Mouse (Mus musculus): Measurements from ENCODE around the gene Rfc4. TPM values are rescaled to one million over a fixed set of nuclear protein-coding genes. Genes with fewer than 3 reads are reported as not detected.
"Not testable (repeated sequence)": the region's sequence is repeated elsewhere in the genome, so short reads cannot be mapped to it uniquely, and the experiment has no call there.

Rfc4 gene
- total RNA-seq, 4 experiments from 2014 or later: 7.1 to 10.8 (median 9.2) TPM

DNA sequence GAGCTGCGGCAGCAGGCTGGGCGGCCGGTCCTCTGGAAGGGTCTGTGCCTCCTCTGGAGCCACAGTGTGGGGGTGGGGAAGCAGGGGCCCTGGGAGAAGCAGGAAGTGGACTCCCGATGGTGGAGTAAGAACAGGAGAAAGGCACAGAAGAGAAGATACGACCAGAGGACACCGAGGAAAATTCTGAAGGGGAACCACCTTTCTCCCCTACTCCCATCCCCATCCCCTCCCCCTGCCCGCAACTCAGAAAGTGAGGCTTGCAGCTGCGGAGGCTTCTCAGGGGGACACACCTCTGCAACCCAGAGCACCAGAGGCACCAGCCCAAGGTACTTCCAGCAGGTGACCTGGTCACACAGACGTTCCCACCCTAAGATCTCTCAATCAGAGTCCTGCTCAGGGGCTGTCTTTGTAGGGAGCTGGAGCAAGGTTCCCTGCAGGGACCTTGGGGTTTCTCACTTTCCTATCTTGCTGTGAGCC, 27.4 kb downstream of the Rfc4 start:
- DNase-seq: no peak

DNA sequence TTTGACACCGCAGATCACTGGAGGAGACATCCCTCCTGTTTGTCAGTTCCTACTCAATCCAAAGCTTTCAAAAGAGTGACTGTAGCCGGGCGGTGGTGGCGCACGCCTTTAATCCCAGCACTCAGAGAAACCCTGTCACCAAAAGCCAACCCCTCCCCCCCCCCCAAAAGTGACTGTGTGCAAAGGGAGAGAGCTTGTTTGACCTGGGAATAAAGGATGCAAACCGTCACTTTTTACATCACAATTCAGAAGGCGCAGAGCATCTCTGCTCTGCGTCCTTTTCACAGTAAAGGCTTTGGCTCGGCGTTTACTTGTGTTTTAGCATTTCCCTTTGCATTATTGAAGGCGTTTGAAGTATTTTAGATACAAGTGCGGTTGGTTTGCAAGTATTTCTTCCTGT, 27.9 kb downstream of the Rfc4 start:
- DNase-seq: no peak

DNA sequence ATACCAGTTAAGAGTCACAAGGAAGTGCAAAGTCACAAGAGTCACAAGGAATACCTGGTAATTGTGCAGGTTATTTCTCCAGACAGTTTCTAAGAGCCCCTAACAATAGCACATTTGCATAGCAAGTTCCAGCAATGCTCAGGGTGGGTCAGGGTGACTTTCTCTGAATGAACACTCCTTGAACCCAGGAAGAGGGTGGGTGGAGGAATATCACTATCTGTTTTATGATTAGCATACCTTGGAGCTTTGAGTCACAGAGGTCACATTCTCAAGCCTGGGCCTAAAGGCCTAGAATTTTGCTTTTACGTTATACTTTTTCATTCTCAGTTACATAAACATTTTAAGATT, 29.5 kb downstream of the Rfc4 start:
- not testable (repeated sequence) for DNase-seq

DNA sequence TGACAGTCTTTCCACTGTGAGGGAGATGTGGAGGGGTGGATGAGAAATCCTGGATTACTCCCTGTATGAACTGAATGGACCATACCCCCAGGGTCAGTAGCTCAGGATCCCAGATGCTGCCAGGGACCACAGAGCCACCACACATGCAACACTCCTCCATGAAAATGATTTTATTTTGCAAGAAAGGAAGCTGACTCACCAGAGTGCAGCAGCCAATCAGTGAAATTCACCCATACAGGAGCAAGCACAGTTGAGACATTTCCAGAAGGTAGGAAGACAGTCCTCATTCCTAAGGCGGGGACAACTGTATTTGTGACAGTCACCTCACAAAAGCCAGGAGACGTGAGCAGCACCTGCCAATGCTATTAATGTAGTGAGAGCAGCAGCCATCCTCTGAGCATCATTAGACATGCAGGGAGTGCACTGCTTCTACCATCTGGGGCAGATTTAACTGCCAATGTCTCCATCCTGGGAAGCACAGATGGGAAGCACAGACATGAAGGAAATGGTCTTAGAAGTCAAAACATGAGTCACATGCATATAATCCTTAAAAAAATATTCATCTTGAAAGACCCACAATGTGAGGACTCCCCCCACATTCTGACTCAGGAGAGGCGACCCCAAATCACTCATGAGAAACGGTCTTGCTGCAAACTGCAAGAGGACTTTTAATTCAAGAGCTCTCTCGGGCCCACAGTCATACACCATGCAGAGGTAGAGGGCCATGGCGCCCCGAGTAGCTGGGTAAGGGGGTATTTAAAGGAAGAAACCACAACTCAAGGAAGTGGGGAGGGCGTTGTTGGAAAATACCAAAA, 30.0 kb downstream of the Rfc4 start:
- not testable (repeated sequence) for DNase-seq

DNA sequence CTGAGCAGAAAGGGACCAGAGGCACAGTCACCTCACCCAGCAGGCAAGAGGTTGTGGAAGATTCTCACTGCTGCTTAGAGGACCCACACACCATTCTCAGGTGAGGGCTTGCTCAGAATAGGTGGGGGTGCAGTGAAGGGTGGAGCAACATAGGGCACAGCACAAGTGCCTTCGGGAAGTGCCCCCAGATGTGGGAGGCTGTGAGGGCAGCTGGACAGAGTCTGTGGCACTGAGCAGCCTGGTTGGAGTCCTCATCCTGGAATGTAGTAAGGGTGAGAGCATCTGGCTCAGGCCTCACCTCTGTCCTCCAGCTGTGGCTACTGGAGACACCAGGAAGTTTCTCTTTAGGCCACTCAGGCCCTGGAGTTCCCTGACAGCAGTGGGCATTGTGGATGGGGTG, 30.7 kb downstream of the Rfc4 start:
- not testable (repeated sequence) for DNase-seq

DNA sequence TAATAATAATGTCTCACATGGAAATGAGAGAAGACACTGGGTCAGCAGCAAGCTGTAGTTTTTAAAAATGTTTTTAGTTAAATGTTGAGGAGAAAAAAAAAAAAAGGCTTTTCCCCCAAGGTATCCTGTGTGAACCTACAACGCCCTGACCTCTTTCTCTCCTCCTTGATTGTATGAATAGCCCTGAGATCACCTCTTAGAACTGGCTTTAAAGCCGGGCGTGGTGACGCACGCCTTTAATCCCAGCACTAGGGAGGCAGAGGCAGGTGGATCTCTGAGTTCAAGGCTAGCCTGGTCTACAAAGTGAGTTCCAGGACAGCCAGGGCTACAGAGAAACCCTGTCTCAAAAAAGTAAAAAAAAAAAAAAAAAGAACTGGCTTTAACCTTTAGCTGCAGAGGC, 32.0 kb downstream of the Rfc4 start:
- not testable (repeated sequence) for DNase-seq

DNA sequence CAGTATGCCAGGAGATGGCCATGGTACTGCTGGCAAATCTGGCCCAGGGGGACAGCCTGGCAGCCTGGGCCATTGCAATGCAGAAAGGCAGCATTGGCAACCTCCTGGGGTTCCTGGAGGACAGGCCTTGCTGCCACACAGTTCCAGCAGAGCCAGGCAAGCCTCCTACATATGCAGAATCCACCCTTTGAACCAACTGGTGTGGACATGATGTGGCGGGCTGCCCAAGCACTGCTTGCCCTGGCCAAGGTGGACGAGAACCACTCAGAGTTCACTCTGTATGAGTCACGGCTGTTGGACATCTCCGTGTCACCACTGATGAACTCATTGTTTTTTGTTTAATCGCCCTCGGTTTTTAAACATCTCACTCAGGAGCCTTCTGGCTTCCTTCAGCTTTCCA, 33.4 kb downstream of the Rfc4 start:
- no peak for DNase-seq

DNA sequence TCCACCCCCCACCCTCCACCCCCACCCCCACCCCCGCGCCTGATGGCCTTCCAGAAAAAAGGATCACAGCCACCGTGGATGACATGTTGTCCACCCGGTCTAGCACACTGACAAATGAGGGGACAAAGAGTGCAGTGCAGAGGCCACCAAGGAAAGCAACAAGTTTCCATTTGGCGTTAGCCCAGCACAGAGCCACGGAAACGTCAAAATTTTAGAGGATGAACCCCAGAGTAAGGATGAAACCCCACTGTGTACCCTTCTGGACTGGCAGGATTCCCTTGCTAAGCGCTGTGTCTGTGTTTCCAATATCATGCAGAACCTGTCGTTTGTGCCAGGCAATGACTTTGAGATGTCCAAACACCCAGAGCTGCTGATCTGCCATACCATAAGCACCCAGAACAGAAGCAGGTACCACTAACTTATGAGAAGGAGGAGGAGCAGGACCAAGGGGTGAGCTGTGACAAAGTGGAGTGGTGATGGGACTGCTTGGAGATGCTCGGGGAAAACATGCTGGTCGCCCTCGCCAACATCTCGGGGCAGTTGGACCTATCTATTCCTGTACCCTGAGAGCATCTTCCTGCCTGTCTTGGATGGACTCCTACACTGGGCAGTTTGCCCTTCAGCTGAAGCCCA, 34.1 kb downstream of the Rfc4 start:
- no peak for DNase-seq

DNA sequence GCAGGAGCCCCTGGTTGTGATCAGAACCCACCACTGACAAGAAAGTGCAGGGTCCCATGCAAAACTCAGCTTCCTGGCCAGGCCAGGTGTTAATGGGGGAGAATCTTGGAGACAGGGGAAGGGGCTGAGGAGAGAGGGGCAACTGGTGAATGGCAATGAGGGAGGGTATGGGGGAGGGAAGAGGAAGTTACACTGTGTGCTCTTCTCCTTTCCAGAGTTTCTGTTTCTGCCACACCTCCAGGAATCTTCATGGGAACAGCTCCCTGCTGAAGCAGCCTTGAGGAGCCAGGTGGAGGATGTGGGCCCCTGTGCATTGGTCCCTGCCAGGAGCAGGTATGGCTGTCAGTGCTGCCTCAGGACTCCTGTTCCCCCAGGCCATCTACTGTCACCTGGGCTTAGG, 36.2 kb downstream of the Rfc4 start:
- DNase-seq: not testable (repeated sequence)

DNA sequence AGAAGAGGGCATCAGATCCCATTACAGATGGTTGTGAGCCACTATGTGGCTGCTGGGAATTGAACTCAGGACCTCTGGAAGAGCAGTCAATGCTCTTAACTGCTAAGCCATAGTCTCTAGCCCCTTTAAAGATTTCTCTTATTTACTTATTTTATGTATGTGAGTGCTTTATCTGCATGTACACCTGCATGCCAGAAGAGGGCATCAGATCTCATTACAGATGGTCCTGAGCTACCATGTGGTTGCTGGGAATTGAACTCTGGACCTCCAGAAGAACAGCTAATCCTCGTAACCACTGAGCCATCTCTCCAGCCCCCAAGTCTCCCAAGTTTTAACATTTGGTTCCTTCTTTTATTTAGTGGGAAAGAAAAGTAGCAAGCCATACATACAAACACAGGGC, 39.0 kb downstream of the Rfc4 start:
- DNase-seq: not testable (repeated sequence)

DNA sequence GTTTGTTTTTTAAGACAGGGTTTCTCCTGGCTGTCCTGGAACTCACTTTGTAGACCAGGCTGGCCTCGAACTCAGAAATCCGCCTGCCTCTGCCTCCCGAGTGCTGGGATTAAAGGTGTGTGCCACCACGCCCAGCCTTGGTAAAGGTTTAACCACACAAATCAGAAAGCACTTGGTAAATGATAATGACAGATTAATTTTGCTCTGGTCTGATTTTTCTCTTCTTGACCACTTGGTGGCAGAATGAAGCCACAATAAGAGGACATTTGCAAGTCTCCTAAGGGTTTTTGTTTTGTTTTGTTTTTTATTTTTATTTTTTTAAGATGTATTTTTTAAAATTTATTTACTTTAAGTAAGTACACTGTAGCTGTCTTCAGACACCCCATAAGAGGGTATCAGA, 39.8 kb downstream of the Rfc4 start:
- DNase-seq: not testable (repeated sequence)

DNA sequence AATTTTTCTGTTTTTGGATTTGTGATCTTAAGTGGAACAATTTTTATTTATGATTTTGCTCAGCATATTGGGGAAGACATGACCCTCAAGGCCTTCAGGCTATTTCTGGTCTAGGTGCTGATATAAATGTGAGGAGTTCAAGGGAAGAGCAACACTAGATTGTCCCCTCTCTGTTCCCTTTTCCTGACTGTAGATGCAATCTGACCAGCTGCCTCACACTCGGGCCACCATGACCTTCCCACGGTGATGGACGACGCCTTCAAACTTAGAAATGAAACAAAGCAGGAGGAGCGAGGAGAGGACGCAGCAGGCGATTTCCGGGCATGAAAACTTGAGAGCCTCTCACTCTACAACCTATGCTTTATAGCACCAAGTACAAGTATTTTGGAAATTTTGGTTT, 40.4 kb downstream of the Rfc4 start:
- DNase-seq: not testable (repeated sequence)

DNA sequence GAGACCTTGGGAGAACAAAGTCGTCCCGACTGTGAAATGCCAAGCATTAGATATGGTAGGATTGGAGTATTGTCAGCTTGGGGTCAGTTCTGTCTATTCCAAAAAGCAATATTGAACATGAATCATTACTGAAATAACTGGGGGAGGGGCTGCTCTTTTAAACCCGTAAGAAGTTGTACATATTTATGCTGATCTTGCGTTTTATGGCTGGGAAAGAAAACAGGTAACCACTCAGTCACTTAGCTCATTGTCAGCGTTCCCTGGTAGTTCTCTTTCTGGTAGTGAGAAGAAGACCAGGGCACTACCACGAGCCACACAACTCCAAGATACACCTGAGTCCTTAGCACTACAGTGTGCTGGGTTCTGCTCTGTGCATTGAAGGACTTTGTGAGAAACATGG, 50.0 kb downstream of the Rfc4 start:
- DNase-seq: not testable (repeated sequence)

Small RNA genes within 50 kb of the gene (microRNA-seq; reads per million reads assigned to microRNA genes)
- gene Gm49346: 3.2 to 3.3 reads per million in 2 experiments

Other genes starting within 250 kb of the Rfc4 start
- 1 to 10 TPM; 6.1 to 8.4 (median 7.2) TPM for gene Ahsg, start 236.5 kb downstream of the Rfc4 start, total RNA-seq (2022)
- 10 to 100 TPM in 2 of 4 experiments, 1 to 10 TPM in 2; 2.4 to 25.4 (median 6.9) TPM for gene Fetub, start 209.4 kb downstream of the Rfc4 start, total RNA-seq (2022)
- under 1 TPM in 2 of 4 experiments, not detected in 2; 0.20 to 0.46 TPM for gene Hrg, start 176.7 kb downstream of the Rfc4 start, total RNA-seq (2022)
- 1 to 10 TPM; 3.6 to 5.7 (median 4.7) TPM for gene Kng2, start 98.3 kb downstream of the Rfc4 start, total RNA-seq (2022)
- 1 to 10 TPM in 1 of 4 experiments, under 1 TPM in 3; 0.18 to 1.0 (median 0.52) TPM for gene Kng1, start 69.9 kb downstream of the Rfc4 start, total RNA-seq (2022)
- gene Eif4a2, start 20.3 kb downstream of the Rfc4 start, total RNA-seq (2022): 100 to 1,000 TPM; 551 to 775 (median 679) TPM
- gene Adipoq, start 18.8 kb upstream of the Rfc4 start, total RNA-seq (2022): 100 to 1,000 TPM; 199 to 471 (median 253) TPM
- gene St6gal1, start 97.0 kb upstream of the Rfc4 start, total RNA-seq (2022): 10 to 100 TPM; 36.7 to 55.6 (median 44.3) TPM